Mouse (Mus musculus) urinary bladder, postnatal 10 days (tissue): ENCODE measurements around the gene Vamp3.
"Not testable (repeated sequence)": the region's sequence is repeated elsewhere in the genome, so short reads cannot be mapped to it uniquely, and the experiment has no call there.

Experiments used
- DNase-seq: peaks from one replicate; pipeline ENCODE4 v3.0.0; 2022; ENCODE audit warnings: low spot score

Vamp3 gene

DNA sequence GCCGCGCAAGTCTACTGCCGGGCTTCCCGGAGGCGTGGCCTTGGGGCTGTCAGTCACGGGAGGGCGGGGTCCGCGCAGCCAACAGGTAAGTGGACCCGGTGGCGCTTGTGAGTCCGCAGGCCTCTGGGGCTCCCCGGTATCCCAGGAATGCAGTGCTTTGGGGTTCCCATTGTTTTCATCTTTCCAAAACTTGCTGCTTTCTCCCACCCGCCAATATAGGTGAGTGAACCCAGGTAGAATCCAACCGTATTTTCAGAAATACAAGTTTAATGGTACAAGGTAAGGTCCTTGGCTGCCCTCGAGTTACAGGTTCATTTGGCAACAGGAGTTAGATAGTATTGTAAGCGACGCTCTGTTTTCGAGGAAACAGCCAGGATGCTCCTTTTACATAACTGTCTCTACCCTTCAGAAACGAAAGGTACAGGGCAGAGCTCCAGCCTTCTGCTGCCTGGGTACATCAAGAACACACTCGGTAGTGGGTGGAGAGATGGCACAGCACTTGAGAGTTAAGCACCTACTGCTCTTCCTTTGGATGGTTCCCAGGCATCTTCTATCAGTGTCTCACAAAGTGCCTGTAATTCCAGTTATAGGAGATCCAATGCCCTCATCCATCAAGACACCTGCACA, 12.7 kb downstream of the Vamp3 start:
- no peak for DNase-seq

DNA sequence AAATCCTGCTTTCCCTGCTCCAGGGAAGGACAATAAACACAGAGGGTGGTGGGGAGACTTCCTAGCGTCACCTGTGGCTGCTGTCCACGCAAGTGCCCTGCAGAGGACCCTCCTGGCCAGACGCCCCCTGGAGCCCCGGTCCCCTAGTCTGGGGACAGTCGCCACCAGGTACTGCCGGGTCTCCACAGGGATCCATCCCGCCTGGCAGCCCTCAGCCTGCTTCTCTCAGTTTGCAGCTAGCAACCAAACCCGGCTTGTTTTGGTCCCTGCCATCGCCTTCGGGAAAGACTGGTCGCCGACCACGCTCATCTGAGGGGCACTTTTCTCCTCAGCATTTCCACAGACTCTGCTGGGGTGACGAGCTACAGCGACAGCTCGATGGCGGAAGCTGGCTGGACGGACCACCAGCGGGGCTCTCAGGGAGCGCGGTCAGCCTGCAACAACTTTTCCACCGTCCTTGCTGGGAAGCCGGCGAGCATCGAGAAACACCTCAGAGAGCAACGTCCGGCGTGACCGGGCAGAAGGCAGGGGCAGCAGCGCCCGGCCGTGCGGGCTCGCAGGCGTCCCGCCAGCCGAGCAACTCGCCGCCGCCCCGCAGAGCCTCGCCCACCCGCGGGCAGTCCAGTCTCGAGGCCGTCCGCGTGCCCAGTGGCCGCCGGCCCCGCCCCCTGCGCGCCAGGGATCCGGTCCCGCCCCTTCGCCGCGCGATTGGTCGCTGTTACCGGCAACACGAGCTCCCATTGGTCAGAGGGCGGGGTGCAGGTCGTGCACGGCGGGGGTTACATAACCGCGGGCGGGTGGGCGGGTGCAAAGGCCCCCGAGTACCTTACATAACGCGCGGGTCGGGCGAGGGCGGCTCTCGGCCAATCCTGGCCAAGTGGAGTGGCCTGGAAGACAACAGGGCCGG, 13.5 kb downstream of the Vamp3 start, which contains the start of gene Per3:
Gene Per3 (minus strand): TSS at position 629 of the 907 bp plus-strand sequence.
- peak; percentile 94 for DNase-seq

DNA sequence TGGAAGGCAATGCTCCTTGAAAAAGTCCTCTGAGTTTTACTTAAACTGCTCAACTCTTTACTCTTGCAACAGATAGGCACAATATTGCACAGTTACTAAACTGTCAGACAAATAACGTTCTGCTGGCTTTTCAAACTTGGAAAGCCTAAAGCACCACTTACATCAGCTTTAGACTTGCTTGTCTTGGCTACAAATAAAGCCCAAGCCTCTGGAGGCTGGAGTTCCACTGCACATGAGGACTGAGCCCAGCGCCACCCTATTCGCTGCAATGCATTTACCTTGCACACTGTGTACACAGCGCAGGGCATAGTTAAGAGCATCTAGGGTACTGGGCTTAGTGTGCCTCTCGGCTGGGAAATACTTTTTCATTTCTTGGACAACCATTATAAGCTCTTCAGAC, 14.5 kb downstream of the Vamp3 start:
- DNase-seq: no peak

GRCm38 (mm10) chr4:151041506-151041905, 16.3 kb downstream of the Vamp3 start:
- no peak for DNase-seq

DNA sequence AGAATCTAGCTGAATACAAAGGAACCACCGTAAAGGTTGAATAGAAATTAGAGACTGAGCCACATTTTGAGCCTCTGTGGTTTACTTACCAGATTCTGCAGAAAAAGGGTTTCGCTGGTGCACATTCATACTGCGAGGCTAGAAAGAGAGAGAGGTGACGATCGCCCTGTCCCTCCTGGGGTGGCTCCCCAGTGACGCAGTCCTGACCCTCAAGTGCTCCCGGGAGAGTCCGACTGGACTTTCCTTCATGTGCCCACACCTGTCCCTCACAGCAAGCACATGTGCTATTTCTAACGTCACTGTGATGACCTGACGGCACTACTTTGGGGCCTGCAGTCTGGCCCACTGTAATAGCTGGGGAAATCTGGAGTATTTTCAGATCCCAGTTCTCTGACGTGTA, 20.0 kb downstream of the Vamp3 start:
- no peak for DNase-seq

DNA sequence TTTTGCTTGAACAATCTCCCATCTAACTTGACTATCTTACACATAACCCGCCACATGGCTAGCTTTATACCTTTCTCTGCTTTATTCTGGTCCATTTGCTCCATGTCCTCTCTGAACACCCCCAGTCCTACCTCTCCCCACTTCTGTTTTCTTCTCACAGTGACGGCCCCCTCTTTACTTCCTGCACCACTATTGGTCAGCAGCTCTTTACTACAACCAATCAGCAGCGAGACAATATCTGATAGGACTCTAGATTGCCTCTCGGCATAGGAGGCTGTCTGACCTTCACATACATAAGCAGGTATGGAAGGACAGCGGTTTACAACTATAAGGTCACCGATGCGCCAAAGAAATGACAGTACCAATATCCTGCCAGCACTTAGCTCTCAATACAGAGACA, 21.2 kb downstream of the Vamp3 start:
- no peak for DNase-seq

DNA sequence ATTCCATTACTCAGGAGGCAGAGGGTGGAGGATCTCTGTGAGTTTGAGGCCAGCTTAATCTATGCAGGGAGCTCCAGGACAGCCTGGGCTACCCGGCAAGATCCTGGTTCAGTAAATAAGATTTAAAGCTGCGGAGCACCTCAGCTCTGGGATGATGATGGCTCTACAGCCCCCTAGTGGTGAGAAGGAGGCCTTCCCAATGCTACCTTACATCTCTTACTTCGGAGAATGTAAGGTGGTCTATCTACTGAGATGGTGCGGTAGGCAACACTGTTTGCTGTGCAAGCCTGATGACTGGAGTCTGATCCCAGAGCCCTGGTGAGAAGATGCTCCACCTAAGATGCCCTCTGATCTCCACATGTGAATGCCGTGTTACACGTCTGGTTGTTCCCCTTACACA, 30.8 kb downstream of the Vamp3 start:
- DNase-seq: no peak

GRCm38 (mm10) chr4:151024152-151024551, 33.6 kb downstream of the Vamp3 start:
- DNase-seq: no peak

- DNase-seq: not testable (repeated sequence)
Measured at GRCm38 (mm10) chr4:151017356-151017755, 40.4 kb downstream of the Vamp3 start.

GRCm38 (mm10) chr4:151015946-151016345, 41.8 kb downstream of the Vamp3 start:
- no peak for DNase-seq

DNA sequence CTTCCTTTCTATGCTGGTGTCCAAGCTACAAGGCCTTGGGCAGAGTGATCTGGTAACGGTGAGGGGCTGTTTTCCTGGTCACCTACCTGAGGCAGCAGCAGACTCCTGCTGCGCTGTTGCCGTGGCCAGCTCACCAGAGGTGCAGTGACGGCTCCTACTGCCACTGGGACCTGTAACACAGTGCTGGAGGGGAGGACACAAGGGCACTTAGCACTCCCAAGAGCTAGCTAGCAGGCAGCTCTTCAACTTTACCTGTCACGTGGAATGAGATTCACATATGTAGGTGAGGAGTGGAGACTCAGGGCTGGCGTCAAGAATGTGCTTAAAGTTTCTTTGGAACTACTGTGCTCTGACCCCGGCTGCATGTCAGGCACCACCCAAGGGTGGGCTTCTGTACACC, 47.4 kb downstream of the Vamp3 start:
- no peak for DNase-seq

DNA sequence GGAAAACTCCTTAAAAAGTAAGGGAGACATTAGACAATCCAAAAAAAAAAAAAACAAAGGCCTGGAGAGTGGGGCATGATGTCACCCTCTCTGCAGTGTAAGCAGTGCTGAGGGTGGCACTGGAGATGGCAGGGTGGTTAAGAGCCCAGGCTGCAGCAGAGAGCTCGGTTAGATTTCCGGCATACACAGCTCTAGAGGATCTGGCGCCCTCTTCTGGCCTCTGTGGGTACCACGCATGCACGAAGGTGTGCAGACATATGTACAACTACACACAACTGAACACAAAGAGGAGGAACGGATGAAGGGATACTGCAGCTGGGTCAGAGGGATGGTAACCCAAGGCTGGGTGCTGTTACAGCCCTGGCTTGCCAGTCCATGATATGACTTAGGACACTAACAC, 50.8 kb downstream of the Vamp3 start:
- DNase-seq: no peak

DNA sequence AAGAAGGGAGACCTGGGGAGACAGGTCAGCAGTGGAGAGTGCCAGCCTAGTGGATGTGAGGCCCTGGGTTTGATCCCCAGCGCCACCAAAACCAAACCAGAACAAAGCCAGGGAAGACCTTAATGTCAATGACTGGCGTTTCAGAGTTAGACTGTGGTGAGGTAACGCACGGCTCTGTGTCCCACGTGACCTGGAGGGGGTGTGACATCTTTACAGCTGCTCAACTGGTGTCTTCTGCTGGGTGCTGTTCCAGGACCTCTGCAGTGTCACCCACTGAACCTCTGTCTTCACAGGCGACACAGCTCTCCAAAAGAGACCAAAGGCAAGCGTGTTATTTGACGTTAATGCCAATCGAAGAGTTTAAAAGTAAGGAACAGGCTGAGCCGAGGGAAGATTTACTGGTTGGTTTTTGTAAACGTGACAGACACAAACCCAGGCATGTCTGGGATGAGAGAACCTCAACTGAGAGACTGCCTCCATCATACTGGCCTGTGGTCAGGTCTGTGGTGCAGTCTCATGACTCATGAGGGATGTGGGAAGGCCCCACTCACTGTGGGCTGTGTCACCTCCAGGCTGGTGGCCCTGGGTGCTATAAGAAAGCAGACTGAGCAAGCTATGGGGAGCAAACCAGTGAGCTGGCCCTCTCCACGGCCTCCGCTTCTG, 52.0 kb downstream of the Vamp3 start:
- DNase-seq: no peak

DNA sequence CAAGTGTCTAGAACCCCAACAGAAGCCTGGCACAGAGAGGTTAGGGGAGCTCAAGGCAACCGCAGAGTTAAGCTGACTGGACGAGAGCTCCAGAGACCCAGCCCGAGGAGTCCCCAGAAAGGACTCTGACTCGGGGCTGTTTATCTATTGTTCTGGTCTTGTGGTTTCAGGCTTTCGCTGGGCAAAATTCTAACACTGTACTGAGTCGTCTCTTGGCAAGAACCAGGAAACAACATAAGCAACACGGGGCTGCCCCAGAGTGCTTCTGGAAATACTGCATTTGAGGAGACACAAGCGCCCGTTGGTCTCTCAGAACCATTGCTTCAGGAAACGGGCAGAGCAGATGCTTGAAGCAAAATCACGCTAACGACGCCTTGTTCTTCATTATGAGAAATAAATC, 56.4 kb downstream of the Vamp3 start:
- DNase-seq: no peak

- DNase-seq: no peak
Measured at GRCm38 (mm10) chr4:150998626-150999025, 59.1 kb downstream of the Vamp3 start.
